Mouse (Mus musculus): Measurements from ENCODE around the gene Ankrd10.

DNA sequence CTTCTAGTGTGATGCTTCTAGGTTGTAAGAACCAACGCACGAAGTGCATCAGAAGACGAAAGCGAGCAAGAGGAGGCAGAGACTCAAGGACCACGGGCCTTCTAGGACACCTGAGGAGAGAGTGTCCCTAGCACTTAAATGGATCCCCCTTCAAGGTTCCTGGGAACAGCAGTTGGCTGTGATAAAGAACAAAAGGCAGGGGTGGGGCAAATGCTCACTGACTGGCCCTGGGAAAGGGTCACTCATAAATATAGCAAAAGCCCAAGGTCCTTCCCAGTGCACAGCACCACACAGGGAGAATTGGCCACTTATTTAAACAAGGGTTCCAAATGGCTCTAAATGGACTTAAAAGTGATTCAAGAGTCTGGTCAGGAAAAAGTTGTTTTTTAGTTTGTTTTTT lies 6.4 kb downstream of the Ankrd10 start:
- TF ChIP-seq CTCF (IDR thresholded peaks at IDR 0.05; ENCODE audit: borderline replicate concordance, extremely low read depth, insufficient read depth, insufficient read length) (no peak), POLR2A (IDR thresholded peaks at IDR 0.05; ENCODE audit: borderline replicate concordance, extremely low read depth, insufficient read depth, insufficient read length, poor library complexity, severe bottlenecking) (no peak)

Data from brain, embryonic 14.5 days (tissue).